Mouse (Mus musculus) B cell, adult 2 months (primary cell): ENCODE measurements around the gene Cnp.
A peak's percentile ranks its signal among the peaks of the same experiment; 100 is the strongest.
"Not testable (repeated sequence)": the region's sequence is repeated elsewhere in the genome, so short reads cannot be mapped to it uniquely, and the experiment has no call there.

Source experiments
- DNase-seq, 2 experiments: peaks; one replicate each; pipeline ENCODE4 v3.0.0; 2022

Gene Cnp

GRCm38 (mm10) chr11:100574708-100575483 is at the start of gene Cnp:
Gene Cnp, plus strand, starts transcription at chr11:100574904.
- DNase-seq, result peak; percentile 86 to 88

- DNase-seq, result no peak
These were observed 49.6 kb upstream of the Cnp start for GRCm38 (mm10) chr11:100524987-100525630.

GRCm38 (mm10) chr11:100526052-100526816 is 48.5 kb upstream of the Cnp start:
- DNase-seq, result no peak

- peak; percentile 46 to 55 for DNase-seq
These were observed 47.6 kb upstream of the Cnp start for GRCm38 (mm10) chr11:100527066-100527457.

- DNase-seq, result peak; percentile 98
These were observed 47.0 kb upstream of the Cnp start, which contains the start of gene Acly for GRCm38 (mm10) chr11:100527458-100528374. Gene Acly, minus strand, starts transcription at chr11:100528000.

- DNase-seq, result no peak
These were observed 46.1 kb upstream of the Cnp start for GRCm38 (mm10) chr11:100528375-100529165.

GRCm38 (mm10) chr11:100533871-100534270 is 40.8 kb upstream of the Cnp start:
- no peak for DNase-seq

GRCm38 (mm10) chr11:100534411-100534810 is 40.3 kb upstream of the Cnp start:
- DNase-seq, result not testable (repeated sequence)

GRCm38 (mm10) chr11:100534821-100535220 is 39.9 kb upstream of the Cnp start:
- not testable (repeated sequence) for DNase-seq

GRCm38 (mm10) chr11:100535996-100536395 is 38.7 kb upstream of the Cnp start:
- DNase-seq, result no peak

GRCm38 (mm10) chr11:100536466-100536865 is 38.2 kb upstream of the Cnp start:
- DNase-seq, result no peak

- no peak for DNase-seq
These were observed 33.7 kb upstream of the Cnp start for GRCm38 (mm10) chr11:100540966-100541365.

- DNase-seq, result no peak
These were observed 33.1 kb upstream of the Cnp start for GRCm38 (mm10) chr11:100541577-100541976.

GRCm38 (mm10) chr11:100544832-100545745 is 29.6 kb upstream of the Cnp start, which contains the start of gene Ttc25:
Gene Ttc25, plus strand, starts transcription at chr11:100545607.
- DNase-seq, result peak; percentile 81 to 83

- no peak for DNase-seq
These were observed 29.0 kb upstream of the Cnp start for GRCm38 (mm10) chr11:100545746-100546085.

- no peak for DNase-seq
These were observed 27.7 kb upstream of the Cnp start for GRCm38 (mm10) chr11:100546955-100547354.

- DNase-seq, result no peak
These were observed 26.6 kb upstream of the Cnp start for GRCm38 (mm10) chr11:100548141-100548540.

- no peak for DNase-seq
These were observed 25.2 kb upstream of the Cnp start for GRCm38 (mm10) chr11:100549466-100549865.

- no peak for DNase-seq
These were observed 24.6 kb upstream of the Cnp start for GRCm38 (mm10) chr11:100550101-100550500.

- DNase-seq, result no peak
These were observed 21.9 kb upstream of the Cnp start for GRCm38 (mm10) chr11:100552842-100553241.
